Mouse (Mus musculus): Measurements from ENCODE around the gene Tjp2. TPM values are rescaled to one million over a fixed set of nuclear protein-coding genes. Genes with fewer than 3 reads are reported as not detected.
A peak's percentile ranks its signal among the peaks of the same experiment; 100 is the strongest.

The Tjp2 gene
- polyA plus RNA-seq (2016; fragmentation: Nextera tagmentation; extraction: Ambion mirVana), result 28.0 and 33.6 TPM in 2 replicates

- peak; percentile 41; the same call in 1 of the 2 replicates for ATAC-seq (ENCODE audit: low FRiP score, low read depth)
- H3K36me3 ChIP-seq, result no peaks in the 10 kb centered on the region
- peak within 1 kb of the TSS; percentile 48 for H3K4me3 ChIP-seq
- H3K9me3 ChIP-seq, result no peaks in the 10 kb centered on the region
- H3K27ac ChIP-seq (replicated peaks), result no peak within 1 kb of the TSS
- H3K4me1 ChIP-seq, result peaks cover 15% of the 10 kb centered on the region
- peaks cover 47% of the 10 kb centered on the region for H3K27me3 ChIP-seq
- H3K4me2 ChIP-seq (replicated peaks), result peak within 1 kb of the TSS; percentile 80
- H3K9ac ChIP-seq (replicated peaks), result peak within 1 kb of the TSS; percentile 37; the same call in 1 of the 2 replicates
- under 1% methylated on average over 59 of the region's 59 CpGs for WGBS
Observed at GRCm38 (mm10) chr19:24224500-24225304, at the start of gene Tjp2. Gene Tjp2 (minus strand): TSS chr19:24225030.

DNA sequence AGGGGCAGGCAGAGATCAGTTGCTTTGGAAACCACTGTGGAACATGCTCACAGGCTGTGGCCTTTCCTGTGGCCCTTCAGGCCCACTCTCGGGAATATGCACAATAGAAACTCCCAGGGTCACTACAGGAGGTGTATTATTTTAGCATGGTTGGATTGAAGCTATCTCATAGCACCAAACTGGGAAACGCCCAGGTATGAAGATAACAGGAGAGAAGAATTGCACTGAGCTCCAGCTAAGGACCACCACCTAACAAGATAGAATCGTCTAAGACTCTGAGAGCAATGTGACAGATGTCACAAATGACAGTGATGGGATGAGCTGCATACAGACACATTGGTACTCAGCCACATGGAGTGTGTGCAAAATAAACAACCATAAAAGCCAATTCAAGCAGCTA lies 49.5 kb upstream of the Tjp2 start:
- 52% methylated on average over 3 of the region's 3 CpGs for WGBS
- H3K9me3 ChIP-seq, result no peaks in the 10 kb centered on the region
- no peak overlapping the region for H3K27ac ChIP-seq (replicated peaks)
- H3K27me3 ChIP-seq, result no peaks in the 10 kb centered on the region
- ATAC-seq (ENCODE audit: low FRiP score, low read depth), result no peak
- peaks cover 24% of the 10 kb centered on the region for H3K4me1 ChIP-seq
- no peak overlapping the region for H3K4me3 ChIP-seq
- H3K9ac ChIP-seq (replicated peaks), result no peak overlapping the region
- H3K36me3 ChIP-seq, result no peaks in the 10 kb centered on the region
- H3K4me2 ChIP-seq (replicated peaks), result no peak overlapping the region

- H3K27me3 ChIP-seq, result no peaks in the 10 kb centered on the region
- 39% methylated on average over 16 of the region's 16 CpGs for WGBS
- no peak overlapping the region for H3K27ac ChIP-seq (replicated peaks)
- peaks cover 37% of the 10 kb centered on the region for H3K4me1 ChIP-seq
- no peak overlapping the region for H3K9ac ChIP-seq (replicated peaks)
- peak; percentile 73 for ATAC-seq (ENCODE audit: low FRiP score, low read depth)
- no peaks in the 10 kb centered on the region for H3K36me3 ChIP-seq
- H3K9me3 ChIP-seq, result no peaks in the 10 kb centered on the region
- no peak overlapping the region for H3K4me3 ChIP-seq
- H3K4me2 ChIP-seq (replicated peaks), result peak overlapping the region; percentile 38
Observed at GRCm38 (mm10) chr19:24271746-24272426, 47.1 kb upstream of the Tjp2 start.

GRCm38 (mm10) chr19:24271326-24271725 lies 46.5 kb upstream of the Tjp2 start:
- Histone ChIP-seq H3K4me3 (no peak overlapping the region), H3K4me1 (peaks cover 37% of the 10 kb centered on the region), H3K9me3 (no peaks in the 10 kb centered on the region), H3K9ac (replicated peaks) (no peak overlapping the region), H3K27me3 (no peaks in the 10 kb centered on the region), H3K36me3 (no peaks in the 10 kb centered on the region), H3K4me2 (replicated peaks) (peak overlapping the region; percentile 38), H3K27ac (replicated peaks) (no peak overlapping the region)
- WGBS, result 24% methylated on average over 7 of the region's 7 CpGs
- ATAC-seq (ENCODE audit: low FRiP score, low read depth), result peak; percentile 76

DNA sequence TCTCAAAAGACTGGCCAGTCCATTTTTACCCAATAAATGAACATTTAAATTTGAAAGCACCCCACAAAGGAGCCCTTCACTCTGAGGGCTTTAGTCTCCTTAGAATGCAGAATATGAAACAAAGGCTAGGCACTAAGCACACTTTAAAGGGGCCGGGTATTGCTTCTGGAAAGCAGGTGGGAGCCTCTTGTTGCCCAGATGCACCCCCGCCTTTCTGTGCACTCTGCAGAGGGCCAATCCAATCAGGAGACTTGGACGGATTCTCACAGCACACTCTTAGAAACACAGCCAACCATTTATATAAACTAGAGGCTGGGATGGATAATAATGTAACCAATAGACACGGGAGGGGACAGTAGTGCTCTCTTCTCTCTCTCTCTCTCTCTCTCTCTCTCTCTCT lies 43.7 kb upstream of the Tjp2 start:
- Histone ChIP-seq H3K9me3 (no peaks in the 10 kb centered on the region), H3K4me2 (replicated peaks) (no peak overlapping the region; the same call in 1 of the 2 replicates), H3K4me3 (no peak overlapping the region), H3K27me3 (no peaks in the 10 kb centered on the region), H3K27ac (replicated peaks) (peak overlapping the region; percentile 73), H3K9ac (replicated peaks) (no peak overlapping the region), H3K36me3 (peaks cover 15% of the 10 kb centered on the region; the same call in 1 of the 2 replicates), H3K4me1 (peaks cover 37% of the 10 kb centered on the region)
- ATAC-seq (ENCODE audit: low FRiP score, low read depth), result peak; percentile 66
- WGBS, result 20% methylated on average over 4 of the region's 4 CpGs

- H3K4me1 ChIP-seq, result peaks cover 33% of the 10 kb centered on the region
- no peak for ATAC-seq (ENCODE audit: low FRiP score, low read depth)
Observed at GRCm38 (mm10) chr19:24266046-24266830, 41.4 kb upstream of the Tjp2 start.

GRCm38 (mm10) chr19:24264991-24265390 lies 40.2 kb upstream of the Tjp2 start:
- H3K9me3 ChIP-seq, result no peaks in the 10 kb centered on the region
- no peak overlapping the region for H3K4me2 ChIP-seq (replicated peaks)
- peaks cover 21% of the 10 kb centered on the region; the same call in 1 of the 2 replicates for H3K36me3 ChIP-seq
- 49% methylated on average over 7 of the region's 7 CpGs for WGBS
- no peak overlapping the region for H3K9ac ChIP-seq (replicated peaks)
- H3K4me1 ChIP-seq, result peaks cover 25% of the 10 kb centered on the region
- no peak overlapping the region for H3K4me3 ChIP-seq
- H3K27ac ChIP-seq (replicated peaks), result no peak overlapping the region
- ATAC-seq (ENCODE audit: low FRiP score, low read depth), result peak; percentile 57; the same call in 1 of the 2 replicates
- no peaks in the 10 kb centered on the region for H3K27me3 ChIP-seq

More at GRCm38 (mm10) chr19:24266046-24266830, 41.4 kb upstream of the Tjp2 start:
- WGBS, result 90% methylated on average over 7 of the region's 7 CpGs
- Histone ChIP-seq H3K27me3 (no peaks in the 10 kb centered on the region), H3K4me3 (no peak overlapping the region), H3K9ac (replicated peaks) (no peak overlapping the region), H3K36me3 (peaks cover 21% of the 10 kb centered on the region; the same call in 1 of the 2 replicates), H3K9me3 (no peaks in the 10 kb centered on the region), H3K27ac (replicated peaks) (no peak overlapping the region), H3K4me2 (replicated peaks) (no peak overlapping the region)

- H3K27ac ChIP-seq (replicated peaks), result no peak overlapping the region
- no peaks in the 10 kb centered on the region for H3K27me3 ChIP-seq
- H3K9me3 ChIP-seq, result no peaks in the 10 kb centered on the region
- H3K4me2 ChIP-seq (replicated peaks), result no peak overlapping the region
- H3K4me3 ChIP-seq, result no peak overlapping the region
- no peak overlapping the region for H3K9ac ChIP-seq (replicated peaks)
- WGBS, result 92% methylated on average over 14 of the region's 14 CpGs
- H3K4me1 ChIP-seq, result peaks cover 11% of the 10 kb centered on the region
- ATAC-seq (ENCODE audit: low FRiP score, low read depth), result no peak
- peaks cover 21% of the 10 kb centered on the region; the same call in 1 of the 2 replicates for H3K36me3 ChIP-seq
Observed at GRCm38 (mm10) chr19:24262736-24263135, 37.9 kb upstream of the Tjp2 start.

DNA sequence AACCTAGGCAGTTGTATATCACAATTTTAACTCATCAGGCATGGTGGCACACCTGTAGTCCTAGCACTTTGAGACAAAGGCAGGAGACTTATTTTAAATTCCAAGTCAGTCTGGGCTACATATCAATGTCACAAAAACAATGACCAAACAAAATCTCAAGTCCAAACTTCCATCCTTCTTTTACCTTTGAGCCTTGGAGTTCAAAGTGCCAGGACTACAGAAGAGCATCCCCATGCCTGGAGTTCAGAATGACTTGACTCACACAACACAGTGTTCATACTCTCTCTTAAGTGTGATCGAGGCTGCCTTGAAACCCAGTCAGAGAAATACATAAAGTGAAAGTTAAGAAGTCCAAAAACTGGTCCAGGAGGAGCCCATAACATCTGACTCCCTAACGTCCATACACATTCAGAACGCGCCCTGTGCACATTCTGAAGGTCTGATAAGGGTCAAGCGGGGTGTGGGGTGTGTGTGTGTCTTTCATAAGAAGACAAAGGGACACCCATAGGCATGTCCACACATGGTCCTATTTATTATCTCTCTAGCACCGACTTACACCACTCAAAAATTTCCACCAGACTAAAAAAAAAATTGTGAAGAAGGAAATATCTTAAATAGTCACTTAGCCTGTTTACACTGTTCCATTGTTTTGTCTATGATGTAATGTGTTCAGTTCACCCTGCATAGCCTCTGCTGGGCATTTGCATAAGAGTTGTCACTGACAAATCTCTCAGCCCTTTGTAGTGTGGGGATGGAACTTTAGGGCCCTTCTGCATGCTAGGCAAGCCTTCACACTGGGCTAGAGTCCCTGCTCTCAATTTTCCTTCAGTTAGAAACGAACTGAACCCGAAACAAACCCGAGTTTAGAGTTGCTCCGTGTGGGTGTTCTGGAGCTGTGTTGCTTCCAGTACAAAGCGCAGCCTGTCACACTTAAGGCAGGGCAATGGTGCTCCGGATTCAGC lies 34.8 kb upstream of the Tjp2 start:
- no peak overlapping the region for H3K4me2 ChIP-seq (replicated peaks)
- peak overlapping the region; percentile 54 for H3K27ac ChIP-seq (replicated peaks)
- peaks cover 7% of the 10 kb centered on the region for H3K4me1 ChIP-seq
- 0 out of 2 replicates have a peak, but pooled peaks have one; percentile 52 for ATAC-seq (ENCODE audit: low FRiP score, low read depth)
- 73% methylated on average over 12 of the region's 12 CpGs for WGBS
- no peak overlapping the region for H3K9ac ChIP-seq (replicated peaks)
- no peak overlapping the region for H3K4me3 ChIP-seq
- no peaks in the 10 kb centered on the region for H3K9me3 ChIP-seq
- H3K36me3 ChIP-seq, result 0 out of 2 replicates have a peak, but pooled peaks cover 12% of the 10 kb centered on the region
- H3K27me3 ChIP-seq, result no peaks in the 10 kb centered on the region

DNA sequence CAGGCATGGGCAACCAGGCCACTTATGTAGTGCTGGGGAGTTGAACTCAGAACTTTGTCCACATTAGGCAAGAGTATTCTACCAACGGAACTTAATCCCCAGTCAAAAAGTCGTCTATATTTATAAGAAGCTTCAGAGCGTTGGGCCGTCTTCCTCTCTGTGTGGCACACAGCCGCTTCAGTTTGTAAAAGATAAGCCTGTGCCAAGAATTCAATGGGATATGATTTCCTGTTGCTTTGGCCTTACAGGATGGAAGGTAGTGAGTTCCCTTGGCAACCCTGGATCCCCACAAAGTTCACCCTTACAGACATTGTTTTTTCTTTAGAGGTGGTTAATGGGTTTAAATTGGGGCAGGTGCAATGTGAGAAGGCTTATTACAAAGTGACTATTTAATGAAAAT lies 33.5 kb upstream of the Tjp2 start:
- no peak overlapping the region for H3K27ac ChIP-seq (replicated peaks)
- no peak overlapping the region for H3K9ac ChIP-seq (replicated peaks)
- H3K9me3 ChIP-seq, result no peaks in the 10 kb centered on the region
- WGBS, result 79% methylated on average over 5 of the region's 5 CpGs
- H3K4me3 ChIP-seq, result no peak overlapping the region
- H3K27me3 ChIP-seq, result no peaks in the 10 kb centered on the region
- ATAC-seq (ENCODE audit: low FRiP score, low read depth), result no peak
- peaks cover 10% of the 10 kb centered on the region for H3K4me1 ChIP-seq
- H3K36me3 ChIP-seq, result 0 out of 2 replicates have a peak, but pooled peaks cover 6% of the 10 kb centered on the region
- H3K4me2 ChIP-seq (replicated peaks), result no peak overlapping the region

GRCm38 (mm10) chr19:24257962-24258361 lies 33.1 kb upstream of the Tjp2 start:
- Histone ChIP-seq H3K4me2 (replicated peaks) (no peak overlapping the region), H3K9ac (replicated peaks) (no peak overlapping the region), H3K4me3 (no peak overlapping the region), H3K27ac (replicated peaks) (no peak overlapping the region), H3K4me1 (peaks cover 10% of the 10 kb centered on the region), H3K27me3 (no peaks in the 10 kb centered on the region), H3K9me3 (no peaks in the 10 kb centered on the region), H3K36me3 (0 out of 2 replicates have a peak, but pooled peaks cover 6% of the 10 kb centered on the region)
- WGBS, result 96% methylated on average over 6 of the region's 6 CpGs
- no peak for ATAC-seq (ENCODE audit: low FRiP score, low read depth)
